Mouse (Mus musculus) skeletal muscle tissue, adult 2 months (tissue): Measurements from ENCODE around the gene Lmna.

Experiments used
- DNase-seq: peaks from one replicate; pipeline ENCODE4 v3.0.0-alpha.2; 2012; ENCODE audit warnings: low read depth, low spot score

The Lmna gene

GRCm38 (mm10) chr3:88500655-88501365 lies 8.9 kb downstream of the Lmna start:
- DNase-seq, result no peak

GRCm38 (mm10) chr3:88500087-88500486 lies 9.7 kb downstream of the Lmna start:
- DNase-seq, result no peak

GRCm38 (mm10) chr3:88499580-88499979 lies 10.2 kb downstream of the Lmna start:
- DNase-seq, result no peak

- no peak for DNase-seq
Observed at GRCm38 (mm10) chr3:88495741-88496415, 13.9 kb downstream of the Lmna start.

- DNase-seq, result peak; percentile 93
Observed at GRCm38 (mm10) chr3:88494836-88495628, 14.7 kb downstream of the Lmna start.

- no peak for DNase-seq
Observed at GRCm38 (mm10) chr3:88493706-88494582, 15.8 kb downstream of the Lmna start.

- no peak for DNase-seq
Observed at GRCm38 (mm10) chr3:88487396-88487795, 22.4 kb downstream of the Lmna start.

GRCm38 (mm10) chr3:88486887-88487286 lies 22.9 kb downstream of the Lmna start:
- DNase-seq, result no peak

GRCm38 (mm10) chr3:88486043-88486442 lies 23.7 kb downstream of the Lmna start:
- DNase-seq, result no peak

GRCm38 (mm10) chr3:88484597-88485316 lies 25.0 kb downstream of the Lmna start:
- no peak for DNase-seq

- peak; percentile 68 for DNase-seq
Observed at GRCm38 (mm10) chr3:88483621-88484020, 26.1 kb downstream of the Lmna start.

- no peak for DNase-seq
Observed at GRCm38 (mm10) chr3:88483141-88483540, 26.6 kb downstream of the Lmna start.

- DNase-seq, result no peak
Observed at GRCm38 (mm10) chr3:88482336-88482735, 27.4 kb downstream of the Lmna start.

GRCm38 (mm10) chr3:88481372-88482040 lies 28.2 kb downstream of the Lmna start:
- DNase-seq, result no peak

- DNase-seq, result no peak
Observed at GRCm38 (mm10) chr3:88480679-88481078, 29.1 kb downstream of the Lmna start.

- DNase-seq, result no peak
Observed at GRCm38 (mm10) chr3:88479828-88480227, 29.9 kb downstream of the Lmna start.

GRCm38 (mm10) chr3:88479163-88479562 lies 30.6 kb downstream of the Lmna start:
- DNase-seq, result no peak

- DNase-seq, result peak; percentile 57
Observed at GRCm38 (mm10) chr3:88477735-88478134, 32.0 kb downstream of the Lmna start.

GRCm38 (mm10) chr3:88476403-88476802 lies 33.4 kb downstream of the Lmna start:
- DNase-seq, result no peak

- no peak for DNase-seq
Observed at GRCm38 (mm10) chr3:88473571-88473970, 36.2 kb downstream of the Lmna start.
